Mouse (Mus musculus): ENCODE data around the gene Gm12248.

DNA sequence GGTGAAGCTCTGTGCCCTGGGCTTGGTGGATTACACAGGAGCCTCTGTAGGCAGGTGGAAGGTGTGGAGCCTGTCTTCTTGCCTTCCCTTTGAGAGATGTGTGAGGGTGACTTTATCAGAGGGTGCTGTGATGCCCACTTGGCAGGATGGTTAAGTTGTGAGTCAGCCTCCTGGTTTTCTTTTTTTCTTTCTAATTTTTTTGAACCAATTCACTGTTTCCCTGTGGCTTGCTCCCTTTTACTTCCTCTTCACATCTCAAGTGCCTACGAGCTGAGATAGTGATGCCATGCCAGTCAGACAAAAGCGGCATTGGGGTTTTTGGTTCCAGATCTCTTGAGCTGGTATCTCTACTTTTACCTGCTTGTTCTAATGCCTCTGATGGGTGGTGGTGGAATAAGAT lies 68.3 kb downstream of the Gm12248 start:
- no peak for TF ChIP-seq POLR2A (IDR thresholded peaks at IDR 0.05; ENCODE audit: insufficient read length, low read depth)
- TF ChIP-seq MAX (IDR thresholded peaks at IDR 0.05; ENCODE audit: low read depth), result no peak
- TF ChIP-seq E2F4 (IDR thresholded peaks at IDR 0.05; ENCODE audit: insufficient read depth), result no peak
- no peak for TF ChIP-seq CEBPB (IDR thresholded peaks at IDR 0.05; ENCODE audit: insufficient read depth, poor library complexity, severe bottlenecking)
- no peak for TF ChIP-seq SRF (IDR thresholded peaks at IDR 0.05; ENCODE audit: control insufficient read depth, insufficient read length, low read depth)
